Mouse (Mus musculus) small intestine, adult 2 months (tissue): Measurements from ENCODE around the gene Fbrs.

Source experiments
- CTCF ChIP-seq: fragments of 200-500 bp; IDR thresholded peaks from 2 replicates; pipeline ENCODE4 v1.5.1; 2012; ENCODE audit warnings: low read depth, mild to moderate bottlenecking, control low read depth, inconsistent platforms, low read length, moderate library complexity, mixed read lengths; ENCODE audit not compliant: insufficient replicate concordance, insufficient read length; ENCODE audit errors: extremely low read depth
- POLR2A ChIP-seq: fragments of 200-500 bp; IDR thresholded peaks from 2 replicates; pipeline ENCODE4 v1.6.1; 2012; ENCODE audit warnings: low read depth, mild to moderate bottlenecking, control low read depth, inconsistent platforms, low read length, moderate library complexity

DNA sequence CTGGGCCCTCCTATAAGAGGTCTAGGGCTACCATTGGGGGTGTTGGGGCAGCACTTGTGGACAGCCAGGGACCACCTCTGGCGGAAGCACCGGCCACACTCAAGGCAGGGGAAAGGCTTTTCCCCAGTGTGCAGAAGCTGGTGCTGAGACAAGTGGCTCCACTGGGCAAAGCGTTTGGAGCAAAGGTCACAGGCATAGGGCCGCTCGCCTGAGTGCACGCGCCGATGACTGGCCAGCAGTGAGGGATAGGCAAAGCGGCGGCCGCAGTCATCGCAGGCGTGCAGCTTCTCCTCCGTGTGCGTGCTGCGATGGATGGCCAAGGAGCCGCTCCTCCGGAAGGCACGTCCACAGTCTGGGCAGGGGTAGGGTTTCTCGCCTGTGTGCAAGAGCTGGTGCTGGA is 35.0 kb upstream of the Fbrs start:
- TF ChIP-seq CTCF = no peak
- no peak for TF ChIP-seq POLR2A
